Mouse (Mus musculus) kidney, postnatal 0 days (tissue): ENCODE data around the gene Spsb3. TPM values are rescaled to one million over a fixed set of nuclear protein-coding genes. Genes with fewer than 3 reads are reported as not detected.

Source experiments
- ATAC-seq: fragments of 200-750 bp; cut with Nextera tagmentation; replicated peaks from 2 replicates; pipeline ENCODE4 v1.8.0; 2017; ENCODE audit warnings: low read depth, moderate number of reproducible peaks, moderate TSS enrichment, moderate library complexity; ENCODE audit not compliant: low FRiP score
- DNase-seq: peaks from one replicate; pipeline ENCODE4 v3.0.0-alpha.2; 2016; ENCODE audit warnings: low spot score
- H3K27ac ChIP-seq: fragments of 300-500 bp; sonication (generic); 2 replicates; pipeline ENCODE4 v1.5.1; 2014; ENCODE audit warnings: mild to moderate bottlenecking
- H3K27me3 ChIP-seq: fragments of 300-500 bp; sonication (generic); 2 replicates; pipeline ENCODE4 v1.6.1; 2014; ENCODE audit warnings: low read length, mixed read lengths; ENCODE audit not compliant: insufficient read depth
- H3K36me3 ChIP-seq: fragments of 300-500 bp; sonication (generic); 2 replicates; pipeline ENCODE4 v1.6.1; 2014; ENCODE audit warnings: low read length, mixed read lengths; ENCODE audit not compliant: insufficient read depth
- H3K4me1 ChIP-seq: fragments of 300-500 bp; sonication (generic); replicated peaks from 2 replicates; pipeline ENCODE4 v1.6.1; 2014; ENCODE audit warnings: antibody characterized with exemption, low read length, mixed read lengths; ENCODE audit not compliant: insufficient read depth
- H3K4me2 ChIP-seq: fragments of 300-500 bp; sonication (generic); 2 replicates; pipeline ENCODE4 v1.6.1; 2014; ENCODE audit warnings: mild to moderate bottlenecking, low read length, moderate library complexity, mixed read lengths
- H3K4me3 ChIP-seq: fragments of 300-500 bp; sonication (generic); replicated peaks from 2 replicates; pipeline ENCODE4 v1.5.1; 2014; ENCODE audit warnings: low read depth, low read length
- H3K9ac ChIP-seq: fragments of 300-500 bp; sonication (generic); 2 replicates; pipeline ENCODE4 v1.6.1; 2014; ENCODE audit warnings: low read depth, low read length
- H3K9me3 ChIP-seq: fragments of 300-500 bp; sonication (generic); replicated peaks from 2 replicates; pipeline ENCODE4 v1.6.1; 2016; ENCODE audit warnings: low read length, inconsistent platforms, mixed read lengths
- CTCF ChIP-seq: IDR thresholded peaks from 2 replicates; pipeline ENCODE4 v1.5.1; 2016; ENCODE audit warnings: antibody characterized with exemption, low read depth, mild to moderate bottlenecking, moderate library complexity
- WGBS: fragments of 180-500 bp; shearing (Covaris S2); extraction: QIAGEN DNeasy Blood & Tissue Kit; methylation state at CpG from one replicate; pipeline ENCODE4 v1.1.7; 2014; 5-methylcytosine and 5-hydroxymethylcytosine counted together
- polyA plus RNA-seq: library from polyadenylated mRNA; unstranded; fragments of >200 nt; fragmentation: Nextera tagmentation; extraction: Ambion mirVana; gene quantifications from 2 replicates; pipeline ENCODE4 v1.2.1, GENCODE M21; 2015

Gene Spsb3
- polyA plus RNA-seq, 1 experiment from 2014 or later: 53.4 TPM

DNA sequence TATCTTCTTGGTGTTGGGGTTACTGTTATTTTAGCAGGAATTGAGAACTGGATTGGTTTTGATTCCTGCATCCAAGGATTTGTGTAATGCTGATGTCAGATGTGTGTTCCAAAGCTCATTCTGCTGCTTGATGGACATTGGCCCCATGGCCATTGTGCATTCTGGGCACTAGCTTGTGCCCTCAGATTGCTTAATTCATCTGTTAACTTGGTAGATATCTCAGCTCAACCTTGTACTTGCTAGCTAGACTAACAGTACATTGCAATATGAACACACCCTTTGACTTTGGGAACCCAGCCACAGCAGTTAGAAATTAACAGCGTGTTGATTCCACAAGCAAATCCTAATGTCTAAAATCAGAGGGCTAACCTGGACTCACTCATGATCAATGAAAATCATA is 39.1 kb upstream of the Spsb3 start:
- WGBS: 98% methylated on average over 1 of the region's 1 CpGs

DNA sequence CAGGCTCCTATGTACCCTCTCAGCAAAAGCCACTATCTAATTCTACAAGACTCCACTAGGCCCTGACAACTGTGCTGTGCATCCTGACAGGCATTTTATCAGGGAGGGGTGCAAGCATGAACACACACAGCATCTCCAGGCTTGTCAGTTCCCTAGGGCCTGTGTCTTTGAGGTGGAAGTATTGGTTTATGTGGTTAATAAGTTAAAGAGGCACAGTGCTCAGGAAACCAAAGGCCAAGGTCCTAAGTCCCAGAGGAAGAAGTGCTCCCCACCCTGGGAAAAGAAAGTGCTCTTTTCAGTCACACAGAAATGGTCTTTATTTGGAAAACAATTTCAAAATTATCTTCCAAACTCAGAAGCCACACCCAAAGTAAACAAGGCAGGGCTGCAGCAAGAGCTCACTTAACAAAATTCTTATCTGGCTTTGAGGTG is 37.8 kb upstream of the Spsb3 start:
- DNase-seq (no peak), ATAC-seq (no peak)
- Histone ChIP-seq H3K27me3 (no peaks in the 10 kb centered on the region), H3K4me1 (0 out of 2 replicates have a peak, but pooled peaks cover 8% of the 10 kb centered on the region), H3K4me3 (peak overlapping the region; percentile 68), H3K27ac (peak overlapping the region; percentile 85), H3K9ac (no peak overlapping the region), H3K9me3 (no peaks in the 10 kb centered on the region), H3K36me3 (0 out of 2 replicates have a peak, but pooled peaks cover 2% of the 10 kb centered on the region), H3K4me2 (peak overlapping the region; percentile 81)
- TF ChIP-seq CTCF: no peak

More for the DNA sequence above, 39.1 kb upstream of the Spsb3 start:
- Histone ChIP-seq H3K27me3 (no peaks in the 10 kb centered on the region), H3K4me1 (0 out of 2 replicates have a peak, but pooled peaks cover 8% of the 10 kb centered on the region), H3K4me3 (no peak overlapping the region), H3K9ac (no peak overlapping the region), H3K9me3 (no peaks in the 10 kb centered on the region), H3K4me2 (no peak overlapping the region), H3K36me3 (no peaks in the 10 kb centered on the region), H3K27ac (no peak overlapping the region)
- TF ChIP-seq CTCF: no peak
- no peak for DNase-seq
- no peak for ATAC-seq

DNA sequence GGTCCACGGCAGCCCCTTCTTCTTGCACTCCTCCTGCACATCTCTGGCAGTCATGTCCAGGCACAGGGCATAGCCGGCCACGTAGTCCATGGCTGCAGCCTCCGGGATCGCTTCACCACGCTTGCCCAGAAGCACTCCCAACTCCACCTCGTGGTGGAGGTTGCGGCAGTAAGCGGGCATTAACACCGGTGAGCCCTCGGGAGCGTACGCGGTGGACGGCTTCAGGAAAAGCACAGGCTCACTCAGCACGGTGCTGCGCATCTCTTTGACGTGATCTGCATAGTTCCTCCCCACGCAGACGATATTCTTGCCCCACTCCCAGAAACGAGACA is 36.7 kb upstream of the Spsb3 start:
- H3K4me3 ChIP-seq: peak overlapping the region; percentile 68
- peak overlapping the region; percentile 64 for H3K9ac ChIP-seq
- H3K4me2 ChIP-seq: peak overlapping the region; percentile 81
- no peaks in the 10 kb centered on the region for H3K27me3 ChIP-seq
- H3K27ac ChIP-seq: peak overlapping the region; percentile 85
- ATAC-seq (peak; percentile 21), DNase-seq (no peak)
- H3K4me1 ChIP-seq: 0 out of 2 replicates have a peak, but pooled peaks cover 8% of the 10 kb centered on the region
- WGBS: under 1% methylated on average over 21 of the region's 21 CpGs
- H3K36me3 ChIP-seq: 0 out of 2 replicates have a peak, but pooled peaks cover 3% of the 10 kb centered on the region
- no peaks in the 10 kb centered on the region for H3K9me3 ChIP-seq
- peak; percentile 45; the same call in 1 of the 2 replicates for TF ChIP-seq CTCF

DNA sequence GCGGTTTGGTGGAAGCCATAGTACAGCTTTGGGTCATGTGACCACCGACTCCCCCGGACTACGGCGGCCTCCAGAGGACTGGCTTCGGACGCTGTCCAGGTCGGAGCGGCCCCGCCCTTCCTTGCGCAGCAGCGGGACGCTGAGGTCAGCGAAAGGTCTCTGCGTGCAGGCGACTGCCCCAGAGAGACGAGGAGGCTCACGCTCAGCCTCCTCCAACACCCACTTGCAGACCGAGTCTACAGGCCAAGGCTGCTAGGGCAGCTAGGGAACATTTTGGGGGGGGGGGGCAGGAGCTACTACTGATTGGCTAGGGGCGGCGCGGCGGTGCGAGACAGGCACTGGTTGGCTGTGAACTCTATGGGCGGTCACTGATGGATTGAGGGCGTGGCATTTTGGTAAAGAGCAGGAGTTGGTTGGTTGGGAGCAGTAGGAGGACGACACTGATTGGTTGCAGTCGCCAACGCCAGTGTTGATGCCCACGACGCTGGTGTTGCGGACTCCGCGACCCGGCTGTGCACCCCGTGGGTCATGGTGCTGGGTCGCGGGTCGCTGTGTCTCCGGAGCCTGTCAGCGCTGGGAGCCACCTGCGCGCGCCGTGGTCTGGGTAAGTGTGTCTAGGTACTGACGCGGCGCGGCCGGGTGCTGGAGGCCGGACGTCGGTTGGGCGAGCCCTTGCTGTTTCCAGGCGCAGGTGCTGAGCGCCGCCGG is 36.2 kb upstream of the Spsb3 start, which contains the start of gene Fahd1:
TSS of gene Fahd1 (minus strand) at position 300 of the 708 bp plus-strand sequence.
- Histone ChIP-seq H3K4me3 (peak within 1 kb of the TSS; percentile 68), H3K27ac (peak within 1 kb of the TSS; percentile 85), H3K4me1 (0 out of 2 replicates have a peak, but pooled peaks cover 8% of the 10 kb centered on the region), H3K27me3 (no peaks in the 10 kb centered on the region), H3K9ac (peak within 1 kb of the TSS; percentile 71), H3K4me2 (peak within 1 kb of the TSS; percentile 81), H3K36me3 (peaks cover 3% of the 10 kb centered on the region; the same call in 1 of the 2 replicates), H3K9me3 (no peaks in the 10 kb centered on the region)
- ATAC-seq (peak; percentile 98), DNase-seq (peak; percentile 100)
- no peak for TF ChIP-seq CTCF
- WGBS: under 1% methylated on average over 58 of the region's 58 CpGs

DNA sequence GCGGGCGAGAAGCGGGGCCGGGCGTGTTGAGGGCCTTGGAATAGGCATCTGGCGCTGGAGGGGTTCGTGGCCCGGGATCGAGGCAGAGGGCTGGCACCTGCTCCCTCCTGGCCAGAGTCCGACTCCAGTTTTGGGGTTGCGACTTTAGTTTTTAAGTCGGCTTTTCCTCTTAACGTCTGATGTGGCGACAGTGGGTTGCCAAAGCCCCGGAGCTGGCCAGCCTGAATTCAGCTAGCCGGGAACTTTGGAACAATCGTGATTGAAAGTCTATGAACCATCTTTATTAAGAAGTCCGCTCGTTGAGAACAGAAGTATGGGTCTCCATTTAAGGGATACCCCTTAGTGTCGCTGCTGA is 35.7 kb upstream of the Spsb3 start:
- peak overlapping the region; percentile 81 for H3K4me2 ChIP-seq
- peak overlapping the region; percentile 71 for H3K9ac ChIP-seq
- H3K36me3 ChIP-seq: peaks cover 3% of the 10 kb centered on the region; the same call in 1 of the 2 replicates
- under 1% methylated on average over 20 of the region's 20 CpGs for whole genome bisulfite sequencing
- no peak for TF ChIP-seq CTCF
- H3K4me3 ChIP-seq: peak overlapping the region; percentile 68
- DNase-seq (no peak), ATAC-seq (no peak)
- no peaks in the 10 kb centered on the region for H3K9me3 ChIP-seq
- H3K27me3 ChIP-seq: no peaks in the 10 kb centered on the region
- peak overlapping the region; percentile 85 for H3K27ac ChIP-seq
- H3K4me1 ChIP-seq: 0 out of 2 replicates have a peak, but pooled peaks cover 8% of the 10 kb centered on the region

DNA sequence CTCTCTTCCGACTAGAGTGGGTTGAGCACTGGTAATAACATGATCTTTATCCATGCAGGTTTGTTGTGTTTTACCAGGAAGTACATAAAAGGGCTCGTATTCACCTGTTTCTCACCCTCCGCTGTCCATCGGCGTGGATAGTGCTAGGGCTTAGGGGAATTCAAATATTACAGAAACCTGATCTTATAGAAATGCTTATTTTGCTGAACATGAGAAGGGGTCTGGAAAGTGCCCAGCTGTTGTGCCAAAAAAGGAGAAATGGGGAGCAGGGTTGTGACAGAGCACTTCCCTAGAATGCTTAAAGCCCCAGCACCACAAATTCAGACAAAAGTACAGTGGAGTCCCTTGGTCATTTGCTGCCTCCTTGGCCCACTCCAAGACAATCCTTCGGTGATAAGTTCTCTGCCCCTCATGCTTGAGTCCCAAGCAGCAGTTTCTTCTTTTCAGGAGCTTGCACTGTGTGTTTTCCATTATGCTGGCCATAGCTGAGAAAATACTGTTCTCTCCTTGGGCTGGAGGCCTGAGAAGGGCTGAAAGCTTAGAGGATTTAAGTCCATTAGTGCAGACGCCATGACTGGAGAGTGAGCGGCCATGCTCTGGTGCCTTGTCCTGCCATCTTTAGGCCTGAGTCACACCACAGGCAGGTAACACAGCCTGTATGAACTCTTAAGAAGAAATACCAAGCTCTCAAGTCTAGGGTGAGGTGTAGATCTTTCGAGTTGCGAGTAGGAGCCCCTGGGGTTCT is 34.9 kb upstream of the Spsb3 start:
- H3K9ac ChIP-seq: peak overlapping the region; percentile 71
- no peak for TF ChIP-seq CTCF
- WGBS: 59% methylated on average over 10 of the region's 10 CpGs
- no peaks in the 10 kb centered on the region for H3K27me3 ChIP-seq
- no peaks in the 10 kb centered on the region for H3K9me3 ChIP-seq
- peak overlapping the region; percentile 81 for H3K4me2 ChIP-seq
- peaks cover 6% of the 10 kb centered on the region; the same call in 1 of the 2 replicates for H3K36me3 ChIP-seq
- peak overlapping the region; percentile 68 for H3K4me3 ChIP-seq
- no peak overlapping the region for H3K27ac ChIP-seq
- H3K4me1 ChIP-seq: 0 out of 2 replicates have a peak, but pooled peaks cover 8% of the 10 kb centered on the region
- no peak for ATAC-seq
- no peak for DNase-seq
